Mouse (Mus musculus) ovary, adult 18-20 months (tissue): ENCODE results near the gene Fktn.
"Not testable (repeated sequence)": the region's sequence is repeated elsewhere in the genome, so short reads cannot be mapped to it uniquely, and the experiment has no call there.

Experiments
- DNase-seq: peaks from one replicate; pipeline ENCODE4 v3.0.0; 2022; ENCODE audit warnings: low spot score, mixed read lengths

Gene Fktn

DNA sequence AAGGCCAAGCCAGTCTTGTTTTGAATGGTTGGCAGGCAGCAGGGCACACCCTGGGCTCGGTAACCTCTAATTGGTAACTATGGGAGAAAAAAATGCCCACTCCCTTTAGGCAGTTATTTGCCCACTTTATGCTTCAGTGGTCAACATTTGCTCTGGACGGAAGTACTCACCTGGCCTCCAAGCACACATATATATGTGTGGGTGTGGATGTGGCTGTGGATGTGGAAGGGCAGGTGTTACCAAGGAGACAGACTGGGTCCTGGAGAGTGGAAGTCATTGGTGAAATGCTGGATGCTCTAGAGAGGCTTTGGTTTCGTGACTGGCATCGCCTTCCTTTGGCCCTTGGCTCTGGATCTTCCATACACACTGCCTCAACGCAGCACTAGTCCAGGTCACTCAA is 58.2 kb downstream of the Fktn start:
- no peak for DNase-seq

DNA sequence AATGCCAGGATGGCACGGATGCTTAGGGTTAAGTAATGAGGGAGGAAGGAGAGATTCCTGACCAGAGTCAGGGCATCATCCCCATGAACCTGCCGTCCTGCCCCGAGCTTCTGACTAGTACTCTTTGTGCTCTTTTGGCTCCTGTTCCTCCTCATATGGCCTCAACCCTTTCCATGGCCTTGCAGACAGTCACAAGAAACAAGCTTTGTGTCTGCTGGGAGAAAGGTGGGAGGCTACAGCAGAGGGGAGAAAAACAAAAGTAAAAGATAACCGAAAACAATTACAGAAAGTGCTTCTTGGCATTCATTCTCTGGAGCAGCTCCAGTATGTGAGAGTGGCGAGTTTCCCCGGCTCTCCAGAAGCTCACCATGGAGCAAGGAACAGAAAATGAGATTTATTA is 60.1 kb downstream of the Fktn start:
- peak; percentile 26 for DNase-seq

DNA sequence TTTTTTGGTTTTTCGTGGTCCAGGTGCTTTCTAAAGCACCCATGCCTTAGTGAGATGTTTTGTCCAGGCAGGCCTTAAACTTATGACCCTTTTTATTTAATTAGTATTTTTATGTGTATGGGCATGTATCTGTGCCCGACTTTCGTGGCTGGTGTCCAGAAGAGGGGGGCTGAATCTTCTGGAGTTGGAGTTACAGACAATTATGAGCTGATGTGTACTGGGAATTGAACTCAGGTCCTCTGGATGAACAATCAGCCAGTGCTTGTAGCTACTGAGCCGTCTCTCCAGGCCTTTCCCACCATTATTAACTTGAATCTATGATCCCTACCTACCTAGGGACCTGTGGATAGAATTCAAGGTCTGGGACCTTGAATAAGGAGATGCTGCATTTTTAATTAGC is 67.6 kb downstream of the Fktn start:
- DNase-seq = no peak

DNA sequence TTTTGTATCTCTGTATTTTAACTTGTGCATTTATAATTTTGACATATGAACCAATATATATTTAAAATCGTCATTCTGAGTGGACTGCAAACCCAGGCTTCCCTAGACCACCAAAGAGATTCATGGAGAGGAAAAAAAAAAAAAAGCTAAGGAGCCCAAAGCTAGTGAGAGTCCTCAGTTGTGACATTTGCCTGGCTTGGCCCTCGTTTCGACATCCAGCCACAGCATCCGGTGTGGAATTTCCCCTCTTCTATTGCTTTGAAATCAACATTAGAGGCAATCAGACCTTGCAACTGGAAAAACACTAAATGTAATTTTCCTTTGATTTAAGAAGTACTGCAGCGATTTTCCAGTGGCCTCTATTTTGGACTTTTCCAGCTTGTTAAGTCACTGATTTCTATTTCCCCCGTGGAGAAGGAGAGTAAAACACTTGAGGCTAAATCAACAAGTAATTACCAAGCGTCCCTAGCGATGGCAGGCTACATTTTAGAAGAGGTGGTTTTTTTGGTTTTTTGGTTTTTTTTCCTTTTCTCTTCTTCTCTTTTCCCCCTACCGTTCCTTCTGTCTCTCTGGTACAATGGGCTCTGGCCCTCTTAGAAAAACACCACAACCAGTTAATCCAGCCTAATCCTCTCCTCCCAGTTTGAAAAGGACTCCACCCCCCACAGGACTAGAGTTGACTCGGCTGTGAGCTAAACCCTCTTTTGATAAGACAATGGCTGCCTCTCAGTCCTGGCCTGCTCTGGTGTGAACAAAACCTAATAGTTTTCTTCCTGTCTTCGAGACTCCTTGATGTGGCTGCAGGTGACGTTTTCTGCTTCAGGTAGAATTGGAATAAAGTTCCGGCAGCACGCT is 68.6 kb downstream of the Fktn start:
- DNase-seq = no peak

DNA sequence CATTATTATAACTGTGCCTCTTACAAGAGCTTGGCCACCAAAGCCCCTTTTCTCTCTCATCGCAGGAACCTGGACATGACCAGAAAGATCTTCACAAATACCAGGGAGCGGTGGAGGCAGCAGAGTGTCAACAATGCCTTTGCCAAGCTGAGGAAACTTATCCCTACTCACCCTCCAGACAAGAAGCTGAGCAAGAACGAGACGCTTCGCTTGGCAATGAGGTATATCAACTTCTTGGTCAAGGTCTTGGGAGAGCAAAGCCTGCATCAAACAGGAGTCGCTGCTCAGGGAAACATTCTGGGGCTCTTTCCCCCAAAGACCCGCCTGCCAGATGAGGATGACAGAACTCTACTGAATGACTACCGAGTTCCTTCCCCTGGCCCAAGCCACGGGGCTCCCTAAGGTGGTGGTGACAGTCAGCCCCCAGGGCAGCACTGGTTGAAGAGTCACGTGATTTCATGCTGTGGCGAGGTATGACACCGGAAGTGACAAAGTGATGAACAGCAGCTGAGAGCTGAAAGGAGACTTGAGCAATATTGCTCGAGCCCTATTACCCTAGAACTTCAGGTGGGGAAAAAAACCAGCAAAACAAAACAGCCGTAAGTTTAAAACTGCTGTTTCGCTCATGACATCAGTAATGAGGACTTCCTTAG is 72.1 kb downstream of the Fktn start:
- DNase-seq = no peak

DNA sequence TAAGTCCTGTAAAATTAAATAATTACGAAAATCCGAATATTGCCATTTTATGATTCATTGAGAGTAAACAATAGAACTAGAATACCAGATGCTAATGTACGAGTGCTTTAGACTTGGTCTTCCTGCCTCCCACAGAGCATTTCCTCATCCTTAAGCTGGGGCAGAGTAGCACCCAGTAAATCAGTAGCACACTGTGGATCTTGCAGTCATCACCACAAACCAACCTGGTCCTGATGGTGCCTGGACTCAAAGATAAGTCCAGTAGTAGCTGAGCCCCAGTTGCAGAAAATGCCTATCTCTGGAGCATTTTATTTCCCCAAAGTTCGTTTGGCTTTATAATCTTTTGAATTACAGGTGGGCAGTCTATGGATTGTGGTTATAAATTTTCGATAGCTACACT is 73.1 kb downstream of the Fktn start:
- DNase-seq = no peak

DNA sequence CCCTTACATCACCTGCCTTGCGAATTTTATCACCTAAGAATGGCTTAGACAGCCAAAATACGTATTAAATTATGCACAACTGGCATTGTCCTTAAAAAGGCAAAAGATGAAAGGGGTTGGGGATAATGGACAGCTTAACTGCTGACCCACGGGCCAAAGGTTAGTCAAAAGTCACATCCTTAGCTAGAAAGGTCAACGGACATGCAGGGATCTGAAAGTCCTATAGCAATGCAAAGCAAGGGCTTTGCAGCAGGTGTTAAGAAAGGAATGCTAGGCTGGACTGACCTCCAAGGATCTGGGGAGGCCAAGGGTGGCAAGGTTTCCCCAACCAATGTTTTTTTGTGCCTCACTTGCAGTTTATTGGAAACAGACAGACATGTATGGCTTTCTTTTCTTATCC is 75.5 kb downstream of the Fktn start:
- DNase-seq = no peak

DNA sequence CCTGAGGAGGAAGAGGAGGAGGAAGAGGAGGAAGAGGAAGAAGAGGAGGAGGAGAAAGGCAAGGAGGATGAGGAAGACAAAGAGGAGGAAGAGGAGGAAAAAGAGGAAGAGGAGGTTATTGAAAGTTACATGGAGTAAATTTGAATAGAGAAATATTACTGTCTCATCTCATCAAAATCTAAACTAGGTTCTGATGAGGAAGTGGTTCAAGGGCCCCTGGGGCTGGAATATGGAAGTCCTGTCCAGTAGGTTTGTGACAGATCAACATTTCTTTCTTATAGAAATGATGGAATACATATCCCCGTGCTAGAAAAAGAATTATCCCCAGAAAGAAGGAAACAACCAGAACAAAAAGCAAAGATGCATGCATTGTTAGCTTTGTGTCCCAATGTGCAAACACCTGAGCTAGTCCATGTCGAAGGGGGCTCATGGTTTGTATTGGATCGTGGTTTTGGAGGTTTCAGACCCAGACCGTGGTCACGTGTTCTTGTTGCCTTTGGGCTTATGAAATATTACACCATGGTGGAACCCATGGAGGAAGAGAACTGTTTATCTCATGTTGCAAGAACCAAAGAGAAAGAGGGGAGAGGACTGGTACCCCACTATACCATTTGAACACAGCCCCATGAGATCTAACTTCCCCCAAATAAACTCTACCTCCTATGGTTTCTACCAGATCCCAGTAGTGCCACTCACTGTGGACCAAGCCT is 80.6 kb downstream of the Fktn start:
- no peak for DNase-seq

DNA sequence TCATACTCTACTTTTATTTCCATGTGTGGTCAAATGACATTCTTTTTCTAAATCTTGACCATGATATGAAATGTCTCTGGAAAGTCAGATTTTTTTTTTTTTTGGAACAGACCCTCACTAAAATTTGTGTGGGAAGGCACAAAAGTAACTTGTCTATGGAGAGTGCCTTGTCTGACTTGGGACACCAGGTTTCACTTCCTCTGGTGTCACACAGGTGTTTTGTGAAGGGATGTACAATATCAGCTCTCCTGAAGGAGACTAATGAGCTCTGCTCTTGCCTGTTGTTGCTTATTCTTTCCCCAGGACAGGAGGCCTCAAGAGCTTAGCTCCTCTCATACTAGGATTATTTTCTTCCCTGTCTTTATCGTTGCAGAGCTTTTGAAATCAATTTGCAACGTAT is 81.3 kb downstream of the Fktn start:
- DNase-seq = no peak

DNA sequence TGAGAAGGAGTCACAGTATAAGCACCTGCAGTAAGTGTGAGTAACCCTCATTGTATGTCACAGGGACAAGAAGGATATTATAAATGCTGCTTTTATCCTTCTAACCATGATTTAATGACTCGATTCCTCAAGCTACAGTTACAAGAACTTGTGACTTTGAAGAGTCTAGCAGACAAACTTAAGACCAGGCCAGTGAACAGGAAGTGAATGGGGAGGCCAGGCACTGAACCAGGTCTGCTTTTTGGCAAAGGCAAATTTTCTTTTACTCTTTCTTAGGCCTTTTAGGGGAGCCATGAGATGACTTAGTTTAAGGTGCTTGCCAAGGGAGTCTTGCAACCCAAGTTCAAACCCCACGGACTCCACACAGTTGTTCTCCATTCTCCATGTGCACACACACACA is 81.9 kb downstream of the Fktn start:
- no peak for DNase-seq

DNA sequence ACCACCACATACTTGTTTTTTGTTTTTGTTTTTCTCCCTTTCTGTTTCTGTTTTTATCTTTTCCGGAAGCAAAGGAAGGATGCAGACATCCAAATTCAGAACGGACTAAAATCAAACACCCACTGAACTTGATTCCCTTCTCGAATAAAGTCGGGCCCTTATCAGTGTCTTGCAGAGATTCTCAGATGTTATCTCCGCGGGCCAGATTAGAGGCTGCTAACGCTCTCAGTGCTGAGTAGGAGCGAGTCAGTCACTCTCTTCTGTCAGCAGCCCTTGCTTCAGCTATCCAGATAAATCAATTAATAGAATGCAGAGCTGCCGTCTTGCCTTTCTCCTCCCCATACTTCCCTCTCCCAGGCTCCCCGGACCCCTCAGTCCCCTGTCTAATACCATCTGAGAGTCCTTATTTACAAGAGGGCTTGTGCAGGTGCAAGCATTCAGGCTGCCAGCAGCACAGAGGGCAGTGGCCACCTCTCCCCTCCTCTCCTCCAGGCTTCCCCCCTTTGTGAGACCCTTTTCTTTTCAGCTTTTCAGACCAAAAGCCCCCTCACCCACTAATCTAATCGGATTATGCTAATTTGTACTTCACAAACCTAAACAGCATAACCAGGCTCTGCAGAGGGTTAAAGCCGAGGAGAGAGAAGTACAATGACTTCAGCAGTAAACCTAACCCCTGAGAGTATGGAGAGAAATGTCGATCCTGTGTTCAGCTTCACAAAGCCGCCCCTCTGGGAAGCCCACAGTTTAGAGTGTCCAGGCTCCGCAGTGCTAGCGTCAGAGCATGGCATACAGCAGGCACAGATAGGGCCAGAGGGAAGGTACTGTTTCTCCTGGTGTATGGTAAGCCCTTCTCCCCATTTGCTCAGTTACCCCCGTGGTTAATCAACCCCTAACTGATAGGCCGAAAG is 83.3 kb downstream of the Fktn start:
- DNase-seq = no peak

DNA sequence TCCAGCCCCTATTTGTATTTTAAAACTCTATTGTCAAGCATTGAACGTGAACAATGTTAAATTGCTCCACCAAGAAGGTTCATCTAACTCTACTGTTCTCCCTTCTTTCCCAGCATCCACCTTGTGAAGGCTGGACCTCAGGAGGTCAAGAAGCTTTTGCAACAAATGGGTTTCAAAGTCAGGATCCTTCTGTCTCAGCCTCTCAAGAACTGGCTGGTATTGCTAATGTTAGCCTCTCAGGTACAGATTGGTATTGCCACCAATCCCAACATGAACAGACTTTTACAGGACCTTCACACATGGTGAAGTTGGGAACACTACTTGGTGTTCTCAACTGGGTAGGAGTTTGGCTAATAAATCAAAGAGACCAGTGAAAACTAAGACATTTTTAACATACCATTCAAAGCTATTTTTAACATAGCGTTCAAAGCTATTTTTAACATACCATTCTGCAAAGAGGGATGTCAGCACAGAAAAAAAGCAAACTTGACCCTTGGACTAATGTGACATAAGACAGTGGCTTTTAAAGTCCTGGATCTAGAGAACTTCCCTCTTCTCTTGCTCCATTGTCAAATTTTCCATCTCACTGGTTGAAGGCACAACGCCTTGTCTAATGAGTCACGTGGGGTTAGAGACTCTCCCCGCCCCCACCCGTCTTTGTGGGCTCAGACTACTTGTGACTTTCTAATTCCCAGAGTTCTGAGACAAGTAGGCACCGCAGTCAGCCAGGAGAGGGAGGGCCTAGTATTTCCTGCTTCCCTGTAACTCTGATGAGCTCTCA is 85.3 kb downstream of the Fktn start:
- DNase-seq = no peak

DNA sequence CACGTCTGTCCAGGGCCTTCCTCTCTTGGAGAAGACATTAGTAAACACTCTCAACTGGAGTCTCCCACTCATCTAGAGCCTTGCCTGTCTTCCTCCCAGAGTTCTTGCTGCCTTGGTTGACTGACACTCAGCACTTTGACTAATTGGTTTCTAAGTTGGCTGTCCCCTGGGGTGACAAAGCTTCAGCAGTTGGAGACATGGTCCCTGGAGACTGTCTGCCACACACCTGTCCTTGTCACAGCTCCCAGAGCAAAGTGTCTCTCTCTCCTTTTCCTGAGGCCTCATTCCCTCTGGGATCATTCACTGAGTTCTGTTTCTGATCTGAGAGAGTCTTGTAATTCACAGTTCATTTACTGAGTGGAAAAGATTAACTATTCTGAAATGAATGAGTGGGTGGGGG is 86.0 kb downstream of the Fktn start:
- no peak for DNase-seq

DNA sequence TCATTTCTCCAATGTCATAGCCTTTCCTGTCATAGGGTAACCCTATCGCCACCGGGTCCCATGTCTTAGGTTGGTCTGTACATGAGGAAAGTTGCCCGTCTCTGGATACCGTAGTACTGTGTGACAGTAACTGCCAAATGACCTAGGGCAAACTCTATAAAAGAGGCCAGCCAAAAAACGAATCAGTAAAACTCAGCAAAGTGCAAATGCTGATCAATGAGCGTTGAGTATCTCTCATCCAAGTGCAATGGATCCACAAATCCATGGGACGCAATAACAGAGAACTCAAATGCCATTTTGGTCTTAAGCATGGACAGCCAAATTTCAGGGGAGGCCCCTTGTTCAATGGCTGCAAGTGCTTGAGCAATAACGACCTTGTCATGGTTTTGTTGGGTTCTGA is 89.9 kb downstream of the Fktn start:
- DNase-seq = not testable (repeated sequence)

DNA sequence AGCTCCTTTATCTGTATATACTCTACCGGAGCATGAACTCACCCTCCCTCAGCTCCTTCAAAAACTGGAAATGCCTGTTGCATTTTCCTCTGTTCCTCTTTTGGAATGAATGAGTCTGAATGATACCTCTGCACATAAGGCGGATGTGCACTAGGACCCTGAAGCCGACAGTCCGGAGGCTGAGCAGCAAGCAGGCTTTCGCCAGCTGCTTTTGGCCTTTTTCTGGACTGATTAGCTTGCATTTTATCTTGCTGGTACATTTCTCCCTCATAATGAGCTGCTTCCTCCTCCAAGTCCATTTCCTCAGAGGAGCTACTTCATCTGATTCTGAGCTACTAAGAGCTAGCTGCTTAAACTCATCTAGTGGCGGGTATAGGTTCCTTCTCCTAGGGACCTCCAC is 92.6 kb downstream of the Fktn start:
- not testable (repeated sequence) for DNase-seq

DNA sequence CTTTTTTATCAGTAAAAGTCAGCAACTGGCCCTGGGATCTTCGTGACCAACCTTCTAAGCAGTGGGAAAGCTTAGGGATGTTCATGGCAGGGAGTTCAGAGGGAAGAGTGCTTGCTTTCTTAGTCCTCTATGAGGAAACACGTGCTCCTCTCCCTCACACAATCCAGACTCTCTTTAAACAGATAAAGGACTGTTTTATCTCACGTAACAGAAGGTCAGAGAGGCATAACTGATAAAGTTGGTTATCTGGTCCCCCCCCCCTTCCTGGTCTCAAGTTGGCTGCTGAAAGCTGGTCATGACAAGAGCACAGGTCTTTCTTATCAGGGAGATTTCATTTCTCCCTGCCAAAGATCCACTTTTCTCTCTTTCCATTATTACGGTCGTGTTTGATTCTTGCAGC is 104.5 kb downstream of the Fktn start:
- DNase-seq = no peak

DNA sequence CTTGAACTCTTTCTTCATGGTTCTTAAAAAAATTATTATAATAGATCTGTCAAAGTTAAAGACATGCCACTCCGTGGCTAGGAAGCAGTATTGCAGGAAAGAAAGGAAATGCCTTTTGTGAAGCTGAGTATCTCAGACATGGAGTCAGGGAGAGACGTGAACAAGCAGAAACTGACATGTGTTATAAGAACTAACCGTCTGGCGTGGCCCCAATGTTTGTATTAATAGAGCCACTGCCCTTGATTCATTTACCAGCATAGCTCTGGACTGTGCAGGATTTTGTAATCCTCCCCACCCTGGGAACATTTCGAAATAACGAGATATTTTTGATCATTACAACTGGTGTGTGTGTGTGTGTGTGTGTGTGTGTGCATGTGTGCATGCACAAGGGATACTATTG is 109.9 kb downstream of the Fktn start:
- DNase-seq = peak; percentile 37

DNA sequence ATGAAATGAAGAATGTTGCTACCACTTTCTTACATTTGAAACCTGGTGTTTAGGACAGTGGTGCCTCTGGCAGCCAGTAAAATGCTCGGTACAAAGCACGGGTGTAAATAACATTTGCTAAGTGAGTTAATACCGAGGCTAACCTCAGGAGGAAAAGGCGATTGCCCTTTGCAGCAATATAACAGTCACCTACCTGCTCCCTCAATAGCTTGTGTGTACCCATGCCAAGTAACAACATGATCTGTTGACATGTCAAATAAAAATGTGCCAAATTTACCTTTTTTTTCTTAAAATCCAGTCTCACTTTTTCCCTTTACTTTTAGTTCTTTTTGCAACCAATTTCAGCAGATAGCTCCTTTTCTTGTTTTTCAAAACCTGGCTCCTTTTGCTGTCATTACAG is 111.0 kb downstream of the Fktn start:
- DNase-seq = no peak

DNA sequence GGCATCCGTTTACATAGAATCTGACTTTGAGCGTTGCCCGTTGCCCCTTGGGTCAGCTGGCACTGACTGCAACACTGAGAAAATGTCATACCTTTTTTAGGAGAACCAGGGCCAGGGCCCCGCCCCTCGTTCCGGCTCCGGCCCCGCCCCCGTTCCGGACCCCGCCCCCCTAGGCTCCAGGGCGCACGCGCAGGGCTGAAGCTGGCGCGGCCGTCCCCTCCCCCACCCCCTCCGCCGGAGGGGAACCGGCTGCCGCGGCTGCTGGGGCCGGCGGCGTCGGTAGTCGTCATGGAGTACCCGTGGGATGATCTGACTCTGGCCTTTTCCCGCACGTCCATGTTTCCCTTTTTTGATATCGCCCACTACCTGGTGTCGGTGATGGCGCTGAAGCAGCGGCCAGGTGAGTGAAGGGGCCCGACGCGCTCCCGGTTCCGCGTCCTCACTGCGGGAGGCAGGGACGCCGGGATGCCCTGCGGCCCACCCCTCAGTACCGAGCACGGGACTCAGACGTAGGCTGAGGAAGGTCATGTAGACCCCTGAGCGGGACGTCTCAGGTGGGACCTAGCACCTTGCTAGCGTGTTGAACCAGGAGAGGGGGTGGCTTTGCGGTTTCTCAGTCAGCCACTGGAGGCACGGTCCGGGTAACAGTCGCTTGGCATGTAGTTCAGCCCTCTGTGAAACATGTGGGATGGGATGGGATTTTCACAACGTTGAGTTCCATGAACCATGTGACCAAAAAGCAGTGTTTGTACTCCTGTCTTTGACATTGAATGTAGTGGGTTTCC is 112.2 kb downstream of the Fktn start, which contains the start of gene Tmem38b:
Gene Tmem38b (plus strand): TSS at position 225 of the 785 bp plus-strand sequence.
- peak; percentile 47 for DNase-seq

DNA sequence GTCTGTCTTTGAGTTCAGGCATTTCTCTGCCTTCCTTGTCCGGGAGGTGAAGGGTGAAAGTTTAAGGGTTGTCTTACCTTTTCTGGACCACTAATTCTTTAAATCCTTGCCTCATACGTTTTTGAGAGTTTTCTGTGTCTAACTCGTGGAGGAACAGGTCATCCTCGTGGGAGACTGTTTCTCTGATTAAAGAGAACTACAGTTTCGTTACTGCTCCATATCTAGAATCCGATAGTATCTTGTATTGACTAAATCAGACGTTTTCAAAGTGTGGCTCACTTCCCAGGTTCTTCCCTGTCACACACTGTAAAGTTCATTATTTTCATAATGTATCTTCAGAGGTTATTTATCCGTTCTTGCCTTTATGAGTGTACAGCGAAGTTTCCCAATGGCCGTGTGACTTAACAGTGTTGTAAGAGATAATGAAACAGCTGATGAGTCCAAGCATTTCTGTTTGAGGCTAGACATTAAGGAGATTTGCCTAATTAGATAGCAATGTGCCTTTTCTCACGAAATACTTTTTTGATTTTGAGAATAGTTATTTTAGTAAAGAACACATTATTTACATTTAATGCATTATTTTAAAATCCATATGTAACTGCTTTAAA is 112.9 kb downstream of the Fktn start:
- DNase-seq = no peak
